Mouse (Mus musculus): ENCODE data around the gene Aloxe3.
A peak's percentile ranks its signal among the peaks of the same experiment; 100 is the strongest.
"Not testable (repeated sequence)": the region's sequence is repeated elsewhere in the genome, so short reads cannot be mapped to it uniquely, and the experiment has no call there.

Aloxe3 gene

GRCm38 (mm10) chr11:69125852-69125918, at the start of gene Aloxe3:
Gene Aloxe3 (plus strand): TSS chr11:69125896.
- DNase-seq, result no peak

- no peak for DNase-seq
These were observed 49.1 kb upstream of the Aloxe3 start for GRCm38 (mm10) chr11:69076572-69076971.

- no peak for DNase-seq
These were observed 48.4 kb upstream of the Aloxe3 start for GRCm38 (mm10) chr11:69077316-69077715.

GRCm38 (mm10) chr11:69078041-69078440, 47.7 kb upstream of the Aloxe3 start:
- no peak for DNase-seq

- DNase-seq, result no peak
These were observed 46.8 kb upstream of the Aloxe3 start for GRCm38 (mm10) chr11:69078805-69079438.

- DNase-seq, result no peak
These were observed 45.4 kb upstream of the Aloxe3 start for GRCm38 (mm10) chr11:69080102-69080854.

GRCm38 (mm10) chr11:69080855-69081222, 44.9 kb upstream of the Aloxe3 start:
- DNase-seq, result no peak

- no peak for DNase-seq
These were observed 44.1 kb upstream of the Aloxe3 start for GRCm38 (mm10) chr11:69081613-69082012.

GRCm38 (mm10) chr11:69085608-69086007, 40.1 kb upstream of the Aloxe3 start:
- no peak for DNase-seq

GRCm38 (mm10) chr11:69086390-69086789, 39.3 kb upstream of the Aloxe3 start:
- DNase-seq, result no peak

GRCm38 (mm10) chr11:69087082-69087481, 38.6 kb upstream of the Aloxe3 start:
- DNase-seq, result no peak

- no peak for DNase-seq
These were observed 38.1 kb upstream of the Aloxe3 start for GRCm38 (mm10) chr11:69087597-69087996.

GRCm38 (mm10) chr11:69088103-69088855, 37.4 kb upstream of the Aloxe3 start, which contains the start of gene Vamp2:
Gene Vamp2 (plus strand): TSS chr11:69088490.
- peak; percentile 93 for DNase-seq

- no peak for DNase-seq
These were observed 36.7 kb upstream of the Aloxe3 start for GRCm38 (mm10) chr11:69088856-69089615.

GRCm38 (mm10) chr11:69089616-69090290, 35.9 kb upstream of the Aloxe3 start:
- DNase-seq, result no peak

- no peak for DNase-seq
These were observed 35.3 kb upstream of the Aloxe3 start for GRCm38 (mm10) chr11:69090367-69090766.

GRCm38 (mm10) chr11:69091566-69092385, 33.9 kb upstream of the Aloxe3 start:
- DNase-seq, result no peak

GRCm38 (mm10) chr11:69092386-69092751, 33.3 kb upstream of the Aloxe3 start:
- no peak for DNase-seq

GRCm38 (mm10) chr11:69092871-69093270, 32.8 kb upstream of the Aloxe3 start:
- DNase-seq, result no peak

GRCm38 (mm10) chr11:69093856-69094255, 31.8 kb upstream of the Aloxe3 start:
- not testable (repeated sequence) for DNase-seq

GRCm38 (mm10) chr11:69094697-69095429, 30.8 kb upstream of the Aloxe3 start, which contains the start of gene Per1:
Gene Per1 (plus strand): TSS chr11:69095217.
- peak; percentile 100 for DNase-seq

Data from layer of hippocampus, adult 9-11 months (tissue).